Mouse (Mus musculus) lung, postnatal 25 days (tissue): ENCODE measurements at regions not wholly inside any gene's neighbourhood (a gene's known extent, or its start where the extent isn't known, plus 50 kb on each side); places are given as distances from the start of the nearest gene placed in this dataset.
A peak's percentile ranks its signal among the peaks of the same experiment; 100 is the strongest.

ENCODE experiments used
- DNase-seq: peaks from one replicate; pipeline ENCODE4 v3.0.0; 2022; ENCODE audit warnings: low spot score

- no peak for DNase-seq
Observed at GRCm38 (mm10) chr15:63724543-63725186, 120.3 kb downstream of the Gsdmc2 start.

DNA sequence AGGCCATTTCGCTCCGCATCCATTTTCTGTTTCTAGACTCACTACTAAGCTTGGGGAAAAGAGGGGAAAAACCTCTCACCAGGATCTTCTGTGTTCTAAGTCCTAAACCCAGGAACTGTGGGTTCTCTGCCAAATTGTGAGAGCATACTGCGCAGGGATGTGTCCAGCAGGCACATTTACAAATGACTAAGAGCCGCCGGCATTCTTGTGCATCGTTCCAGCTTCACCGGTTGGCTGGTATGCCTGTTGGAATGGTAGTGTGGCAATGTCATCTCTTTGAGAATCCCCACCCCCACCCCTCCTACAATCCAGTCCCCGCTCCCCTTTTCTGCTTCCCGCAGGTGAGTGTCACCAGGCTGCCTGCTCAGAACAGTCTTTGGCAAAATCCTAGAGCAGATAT, 122.0 kb downstream of the Gsdmc2 start:
- no peak for DNase-seq

GRCm38 (mm10) chr15:63721669-63722357, 123.2 kb downstream of the Gsdmc2 start:
- DNase-seq, result peak; percentile 41

DNA sequence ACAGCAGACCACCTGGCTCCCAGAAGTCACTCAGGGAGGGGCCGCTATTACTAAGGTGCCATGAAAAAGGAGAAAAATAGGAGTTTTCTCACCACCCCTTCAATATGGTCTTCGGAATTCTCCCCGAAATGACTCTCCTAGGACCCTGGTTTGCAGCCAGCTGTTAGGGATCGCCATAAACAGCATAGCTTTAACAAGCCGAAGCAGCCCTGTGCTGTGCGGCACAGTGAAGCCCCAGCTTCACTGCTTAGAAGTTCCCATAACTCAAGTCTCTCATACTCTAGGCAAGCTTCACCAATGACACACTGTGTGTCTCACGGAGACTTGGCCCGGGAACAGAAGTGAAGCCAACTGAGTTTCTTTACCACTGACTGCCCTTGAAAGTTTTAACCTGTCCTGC, 127.2 kb downstream of the Gsdmc2 start:
- DNase-seq, result no peak

- DNase-seq, result no peak
Observed at GRCm38 (mm10) chr15:63713697-63714096, 131.3 kb downstream of the Gsdmc2 start.

DNA sequence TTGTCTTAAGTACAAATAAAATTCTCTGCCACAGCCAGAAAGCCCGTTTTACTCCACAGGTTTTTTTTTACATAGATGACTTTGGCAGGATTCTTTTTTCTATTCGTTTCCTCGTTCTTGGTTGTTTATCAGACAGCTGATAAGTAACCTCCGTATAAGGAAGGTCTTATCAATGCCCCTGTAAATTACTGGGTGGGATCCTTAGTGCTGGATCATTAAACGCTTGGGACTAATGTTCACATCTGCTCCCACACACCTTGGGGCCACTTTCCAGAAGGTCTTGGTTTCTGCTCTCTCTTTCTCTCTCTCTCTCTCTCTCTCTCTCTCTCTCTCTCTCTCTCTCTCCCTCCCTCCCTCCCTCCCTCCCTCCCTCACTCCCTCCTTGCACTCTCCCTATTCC, 134.6 kb downstream of the Gsdmc2 start:
- no peak for DNase-seq

- no peak for DNase-seq
Observed at GRCm38 (mm10) chr15:63709270-63709933, 135.6 kb downstream of the Gsdmc2 start.

DNA sequence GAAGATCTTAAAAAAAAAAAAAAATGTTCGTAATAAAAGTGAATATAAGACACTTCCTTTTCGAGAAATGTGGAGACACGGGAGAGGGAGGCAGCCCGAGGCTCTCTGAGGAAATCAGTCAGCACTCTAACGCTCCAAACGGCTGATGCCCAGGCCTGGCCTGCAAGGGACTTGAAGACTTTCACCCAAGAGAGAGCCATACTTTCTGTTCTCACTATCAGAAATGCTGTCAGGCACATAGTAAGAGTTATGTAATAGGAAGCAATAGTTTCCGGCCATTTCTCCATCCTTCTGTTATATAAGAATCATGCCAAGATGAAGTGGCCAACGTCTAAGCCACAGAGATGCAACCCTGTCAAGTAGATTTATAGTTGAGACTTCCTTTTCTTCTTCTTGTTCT, 140.3 kb downstream of the Gsdmc2 start:
- no peak for DNase-seq

GRCm38 (mm10) chr15:63697831-63698230, 147.1 kb downstream of the Gsdmc2 start:
- no peak for DNase-seq

DNA sequence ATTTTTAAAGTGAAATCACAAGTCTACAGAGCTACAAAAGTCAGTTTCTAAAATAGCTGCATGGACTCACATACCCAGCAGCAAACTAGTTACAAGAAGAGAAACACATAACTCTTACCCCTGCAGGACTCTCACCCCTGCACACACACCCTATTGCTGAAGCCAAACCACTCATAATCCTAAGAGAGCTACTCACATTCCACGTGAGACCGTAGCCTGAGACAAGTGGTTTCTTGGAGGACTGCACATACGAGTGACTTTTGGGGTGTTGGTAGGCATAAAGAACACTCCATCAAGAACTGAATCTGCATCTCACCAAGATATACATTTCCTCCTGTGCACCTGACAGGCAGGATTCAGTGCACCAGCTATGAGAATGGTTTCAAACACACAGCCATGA, 150.8 kb downstream of the Gsdmc2 start:
- DNase-seq, result no peak

DNA sequence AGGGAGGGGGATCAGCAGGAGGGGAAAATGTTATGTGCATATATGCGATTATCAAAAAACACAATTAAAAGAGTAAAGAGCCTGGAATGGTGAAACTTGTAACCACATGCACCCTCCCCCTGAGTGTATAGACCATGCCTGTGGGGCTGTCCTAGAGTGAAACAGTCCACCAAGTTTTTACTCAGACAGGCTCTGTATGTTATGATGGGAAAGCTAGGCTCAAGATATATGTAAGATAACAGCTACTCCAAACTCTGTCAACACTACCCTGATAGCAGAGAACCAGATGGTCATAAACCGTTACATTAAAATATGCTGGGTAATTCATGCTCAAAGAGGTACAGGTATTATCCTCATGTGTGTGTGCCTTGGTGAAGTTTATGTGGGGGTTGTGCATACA, 151.4 kb downstream of the Gsdmc2 start:
- no peak for DNase-seq

- DNase-seq, result no peak
Observed at GRCm38 (mm10) chr15:63692491-63693295, 152.3 kb downstream of the Gsdmc2 start.

DNA sequence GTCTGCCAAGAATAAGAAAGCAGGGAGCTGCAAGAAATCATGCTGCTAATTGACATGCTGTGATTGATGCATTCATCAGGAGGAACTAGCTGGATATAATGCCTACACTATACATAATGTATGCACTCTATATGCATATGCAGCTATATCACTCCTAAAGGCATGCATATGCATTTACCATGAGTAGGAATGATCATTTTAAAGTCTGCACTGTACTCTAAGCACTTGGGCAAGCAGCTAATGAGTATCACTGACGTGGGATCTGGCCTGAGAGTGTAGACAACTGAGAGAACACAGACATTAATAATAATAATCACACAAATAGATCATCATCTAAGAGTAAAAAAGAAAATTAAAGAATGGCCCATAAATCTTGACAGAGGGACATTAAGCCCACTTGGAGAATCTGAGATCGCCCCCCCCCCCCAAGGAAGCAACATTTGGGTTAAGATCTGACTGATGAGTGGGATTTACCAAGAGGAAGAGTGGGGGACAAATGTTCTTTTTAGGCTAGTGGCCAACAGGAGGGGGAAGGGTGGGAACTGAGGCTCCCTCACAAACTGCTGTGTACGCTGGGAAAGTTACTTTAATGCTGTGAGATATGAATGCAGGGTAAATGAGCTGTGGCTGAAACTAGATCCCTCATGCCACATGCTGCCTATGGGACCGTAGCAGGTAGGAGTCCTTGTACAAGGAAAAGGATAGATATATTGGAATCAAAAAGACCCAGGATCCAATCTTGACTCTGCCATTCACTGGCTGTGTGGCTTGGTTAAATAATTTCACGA, 155.0 kb downstream of the Gsdmc2 start:
- no peak for DNase-seq

GRCm38 (mm10) chr15:63687852-63688251, 157.1 kb downstream of the Gsdmc2 start:
- no peak for DNase-seq

GRCm38 (mm10) chr15:63686954-63687562, 157.9 kb downstream of the Gsdmc2 start:
- no peak for DNase-seq

GRCm38 (mm10) chr15:63679984-63680925, 164.7 kb downstream of the Gsdmc2 start:
- DNase-seq, result no peak

DNA sequence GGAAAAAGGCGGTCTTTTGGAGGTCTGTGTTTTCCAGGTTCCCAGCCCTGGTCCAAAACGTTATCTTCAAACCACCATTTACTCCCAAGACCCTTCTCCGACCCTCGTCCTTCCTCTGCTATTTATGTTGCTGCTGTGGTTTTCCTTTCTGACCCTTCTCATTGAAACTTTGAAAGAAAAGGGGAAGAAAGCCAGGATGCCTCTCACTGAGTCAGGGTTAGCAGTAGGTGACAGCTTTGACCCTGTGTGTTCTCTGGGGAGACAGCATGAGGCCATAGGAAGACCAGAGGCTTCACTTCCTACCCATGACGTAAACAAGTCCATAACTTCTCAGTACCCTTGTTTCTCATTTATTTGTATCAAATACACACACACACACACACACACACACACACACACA, 166.1 kb downstream of the Gsdmc2 start:
- DNase-seq, result no peak

DNA sequence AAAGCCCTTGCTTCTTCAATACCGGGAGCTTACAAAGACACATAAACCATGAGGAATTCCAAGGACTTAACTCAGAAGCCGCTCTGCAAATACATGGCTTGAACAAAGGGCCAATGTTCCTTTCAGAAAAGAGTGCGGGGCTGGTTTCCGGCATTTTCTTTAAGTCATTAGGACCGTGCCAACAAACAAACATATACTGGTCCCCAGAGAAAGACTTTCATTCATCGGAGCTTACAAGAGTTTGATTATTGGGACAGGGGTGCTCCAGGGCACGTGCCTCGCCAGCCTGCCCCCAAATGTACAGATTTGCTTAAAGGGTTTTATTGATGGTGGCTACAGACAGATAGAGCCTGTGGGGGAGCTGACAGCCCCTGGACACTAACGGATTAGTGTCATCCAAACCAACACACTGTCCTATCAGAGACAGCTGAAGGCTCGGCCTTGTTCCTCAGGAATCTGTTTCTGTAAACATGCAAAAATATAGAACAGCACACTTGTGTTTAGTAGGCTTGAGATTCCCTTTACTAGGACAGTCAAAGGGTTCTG, 169.4 kb downstream of the Gsdmc2 start:
- DNase-seq, result no peak

- no peak for DNase-seq
Observed at GRCm38 (mm10) chr15:63674404-63674803, 170.6 kb downstream of the Gsdmc2 start.

GRCm38 (mm10) chr15:63671081-63671480, 173.9 kb downstream of the Gsdmc2 start:
- DNase-seq, result no peak
